Mouse (Mus musculus) CH12F3 (cell line): ENCODE results near the gene Hydin.

Experiments
- in situ Hi-C: fragments of 300-500 bp; cut with MboI; formaldehyde crosslinking; loops from 2 replicates; pipeline ENCODE4 v1.14.3; 2020; ENCODE audit warnings: low sequenced_read_pairs

Gene Hydin

GRCm38 (mm10) chr8:110431340-110431739 lies 164.6 kb downstream of the Hydin start:
- in situ Hi-C loops, result no loop called here

GRCm38 (mm10) chr8:110440528-110440927 lies 173.8 kb downstream of the Hydin start:
- in situ Hi-C loops, result no loop called here

GRCm38 (mm10) chr8:110444276-110444675 lies 177.5 kb downstream of the Hydin start:
- in situ Hi-C loops, result no loop called here

GRCm38 (mm10) chr8:110450463-110450862 lies 183.7 kb downstream of the Hydin start:
- in situ Hi-C loops, result no loop called here

GRCm38 (mm10) chr8:110454466-110454865 lies 187.7 kb downstream of the Hydin start:
- in situ Hi-C loops, result no loop called here

GRCm38 (mm10) chr8:110457424-110457823 lies 190.6 kb downstream of the Hydin start:
- in situ Hi-C loops, result no loop called here

GRCm38 (mm10) chr8:110462627-110463208 lies 195.9 kb downstream of the Hydin start:
- in situ Hi-C loops, result no loop called here

- in situ Hi-C loops, result no loop called here
Measured at GRCm38 (mm10) chr8:110463773-110464460, 197.1 kb downstream of the Hydin start.

GRCm38 (mm10) chr8:110465606-110466005 lies 198.8 kb downstream of the Hydin start:
- in situ Hi-C loops, result no loop called here

- in situ Hi-C loops, result no loop called here
Measured at GRCm38 (mm10) chr8:110477256-110477655, 210.5 kb downstream of the Hydin start.

- in situ Hi-C loops, result no loop called here
Measured at GRCm38 (mm10) chr8:110478576-110478975, 211.8 kb downstream of the Hydin start.

GRCm38 (mm10) chr8:110479401-110479800 lies 212.6 kb downstream of the Hydin start:
- in situ Hi-C loops, result no loop called here

- in situ Hi-C loops, result loop anchor here (10.0 kb wide), 1 partner anchor 357 kb away; no protein-coding TSS in a partner anchor
Measured at GRCm38 (mm10) chr8:110482275-110482674, 215.5 kb downstream of the Hydin start.

GRCm38 (mm10) chr8:110485234-110485633 lies 218.5 kb downstream of the Hydin start:
- in situ Hi-C loops, result loop anchor here (10.0 kb wide), 1 partner anchor 360 kb away; no protein-coding TSS in a partner anchor

- in situ Hi-C loops, result loop anchor here (10.0 kb wide), 1 partner anchor 361 kb away; no protein-coding TSS in a partner anchor
Measured at GRCm38 (mm10) chr8:110486020-110486419, 219.2 kb downstream of the Hydin start.

- in situ Hi-C loops, result loop anchor here (10.0 kb wide), 1 partner anchor 363 kb away; no protein-coding TSS in a partner anchor
Measured at GRCm38 (mm10) chr8:110487644-110488043, 220.9 kb downstream of the Hydin start.

- in situ Hi-C loops, result loop anchor here (10.0 kb wide), 1 partner anchor 365 kb away; no protein-coding TSS in a partner anchor
Measured at GRCm38 (mm10) chr8:110489344-110489743, 222.6 kb downstream of the Hydin start.

- in situ Hi-C loops, result no loop called here
Measured at GRCm38 (mm10) chr8:110491118-110491517, 224.3 kb downstream of the Hydin start.

- in situ Hi-C loops, result no loop called here
Measured at GRCm38 (mm10) chr8:110496286-110496685, 229.5 kb downstream of the Hydin start.

- in situ Hi-C loops, result no loop called here
Measured at GRCm38 (mm10) chr8:110500253-110500652, 233.5 kb downstream of the Hydin start.

GRCm38 (mm10) chr8:110500661-110501060 lies 233.9 kb downstream of the Hydin start:
- in situ Hi-C loops, result no loop called here

GRCm38 (mm10) chr8:110501330-110501729 lies 234.6 kb downstream of the Hydin start:
- in situ Hi-C loops, result no loop called here
